Mouse (Mus musculus) c-Kit-negative CD71-positive TER-119-positive erythroid progenitor cells, embryonic 14.5 days (primary cell): ENCODE data around the gene Pik3ip1.

Experiments
- DNase-seq: peaks from one replicate; pipeline ENCODE4 v3.0.0-alpha.2; 2013; ENCODE audit warnings: low read depth, low spot score

Gene Pik3ip1

DNA sequence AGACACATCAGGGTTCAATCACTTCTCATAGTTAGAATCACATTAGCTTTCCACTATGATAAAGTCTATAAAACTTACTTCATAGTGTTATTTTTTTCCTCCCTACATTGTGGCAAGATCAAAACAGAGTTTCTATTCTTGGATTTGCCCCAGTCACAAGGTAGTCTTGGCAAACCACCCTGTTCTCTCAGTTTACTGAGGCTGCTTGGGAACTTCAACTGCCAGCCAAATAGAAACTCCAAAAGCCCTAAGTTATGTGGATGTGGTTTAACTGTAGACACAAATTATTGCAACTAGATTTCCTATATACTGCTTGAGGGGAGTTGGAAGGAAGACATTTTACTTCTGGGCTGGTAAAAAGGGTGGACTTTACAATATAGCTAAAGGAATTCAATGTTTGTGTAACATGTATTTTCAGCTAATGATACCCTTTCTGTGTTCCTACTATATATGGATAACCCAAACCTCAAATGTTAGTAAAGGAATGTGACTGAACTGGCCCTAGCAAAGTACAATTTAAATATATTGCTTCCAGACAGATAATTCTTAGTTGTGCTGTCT is at the start of gene Pik3ip1:
TSS of gene Pik3ip1 (plus strand) at position 511 of the 561 bp plus-strand sequence.
- DNase-seq, result no peak

DNA sequence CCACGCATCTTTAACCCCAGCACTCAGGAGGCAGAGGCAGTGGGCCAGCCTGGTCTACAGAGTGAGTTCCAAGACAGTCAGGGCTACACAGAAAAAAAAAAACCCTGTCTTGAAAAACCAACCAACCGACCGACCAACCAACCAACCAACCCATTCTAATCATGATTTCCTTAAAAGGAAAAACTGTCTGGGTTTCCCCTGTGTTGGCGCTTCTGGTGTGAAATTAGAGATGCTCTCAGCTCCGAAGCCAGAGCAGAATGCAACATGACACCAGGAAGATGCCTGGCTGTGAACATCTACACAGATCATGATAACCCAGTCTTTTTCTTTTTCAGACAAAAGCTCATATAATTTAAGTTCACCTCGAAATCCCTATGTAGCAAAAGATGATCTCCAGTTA is 47.3 kb upstream of the Pik3ip1 start:
- no peak for DNase-seq

DNA sequence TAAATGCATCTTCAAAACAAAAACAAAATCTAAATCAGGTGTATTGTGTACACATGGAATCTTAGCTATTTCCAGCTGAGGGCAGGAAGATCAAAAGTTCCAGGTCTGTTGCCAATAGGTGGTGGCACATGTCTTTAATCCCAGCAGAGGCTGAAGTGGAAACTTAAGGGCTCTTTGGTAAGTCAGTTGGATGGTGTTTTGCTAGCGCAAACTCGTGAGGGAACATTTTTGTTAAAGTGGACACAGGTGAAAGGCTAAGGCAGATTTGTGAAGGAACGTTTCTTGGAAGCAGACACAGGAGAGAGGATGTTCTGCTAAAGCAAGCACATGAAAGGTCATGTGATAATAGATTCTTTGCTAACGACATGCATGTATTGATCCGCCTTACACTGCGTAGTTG is 46.6 kb upstream of the Pik3ip1 start:
- no peak for DNase-seq

DNA sequence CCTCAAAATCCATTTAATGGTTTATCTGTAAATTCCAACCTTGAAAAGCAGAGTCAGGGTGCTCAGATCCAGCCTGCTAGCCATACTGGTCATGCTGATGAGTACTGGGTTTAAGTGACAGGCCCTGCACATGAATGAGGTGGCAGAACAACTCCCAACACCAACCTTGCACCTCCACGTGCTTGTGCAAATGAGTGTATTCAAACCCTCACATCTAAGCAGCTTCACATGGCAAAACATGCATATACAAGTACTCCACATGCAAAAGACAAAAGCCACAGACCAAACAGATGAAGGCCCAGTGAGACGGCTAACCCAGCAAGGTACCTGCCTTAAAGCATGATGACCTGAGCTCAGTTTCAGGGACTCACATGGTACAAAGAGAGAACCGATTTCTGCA is 44.3 kb upstream of the Pik3ip1 start:
- no peak for DNase-seq

- no peak for DNase-seq
These were observed 43.1 kb upstream of the Pik3ip1 start for GRCm38 (mm10) chr11:3287131-3287530.

GRCm38 (mm10) chr11:3287921-3288320 is 42.3 kb upstream of the Pik3ip1 start:
- no peak for DNase-seq

GRCm38 (mm10) chr11:3288521-3289301 is 41.5 kb upstream of the Pik3ip1 start, which contains the start of gene Patz1:
Gene Patz1, plus strand, starts transcription at chr11:3288874.
- no peak for DNase-seq

GRCm38 (mm10) chr11:3289302-3289802 is 40.8 kb upstream of the Pik3ip1 start:
- no peak for DNase-seq

DNA sequence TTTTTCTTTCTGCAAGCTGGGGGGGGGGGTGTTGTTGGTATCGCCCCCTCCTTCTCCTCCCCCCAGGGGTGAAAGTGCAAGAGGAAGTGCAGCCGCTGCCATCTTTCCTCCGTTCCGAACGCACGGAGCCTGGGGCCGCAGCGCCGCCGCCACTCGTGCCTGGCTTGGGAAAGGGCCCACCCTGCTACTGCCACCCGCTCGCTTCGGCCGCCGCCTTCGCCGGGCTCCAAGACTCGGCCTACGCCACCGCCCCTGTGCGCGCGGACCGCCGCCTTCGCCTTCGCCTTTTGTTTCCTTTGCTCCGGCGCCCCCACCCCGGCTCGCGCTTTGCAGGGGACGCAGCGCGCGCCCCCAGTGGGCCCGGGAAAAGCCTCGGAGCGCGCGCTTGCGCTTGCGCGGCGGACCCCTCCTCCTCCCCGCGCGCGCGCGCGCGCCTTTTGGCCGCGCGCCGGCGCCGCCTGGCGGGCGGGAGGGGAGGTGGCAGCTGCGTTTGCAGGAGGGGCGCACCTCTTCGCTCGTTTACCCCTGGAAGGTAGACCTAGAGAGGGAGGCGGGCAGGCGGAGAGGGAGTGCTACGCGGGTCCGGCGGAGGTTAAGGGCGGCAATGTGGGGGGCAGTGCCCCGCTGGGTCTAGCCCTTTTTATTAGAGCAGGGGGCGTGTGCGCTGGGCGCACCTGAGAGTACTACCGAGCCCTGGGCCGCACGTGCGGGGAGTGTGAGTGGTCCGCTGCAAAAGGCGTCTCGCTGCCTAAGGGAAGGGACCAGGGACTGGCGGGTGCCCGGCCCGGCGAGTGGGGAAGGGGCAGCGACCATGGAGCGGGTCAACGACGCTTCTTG is 40.2 kb upstream of the Pik3ip1 start:
- peak; percentile 36 for DNase-seq

DNA sequence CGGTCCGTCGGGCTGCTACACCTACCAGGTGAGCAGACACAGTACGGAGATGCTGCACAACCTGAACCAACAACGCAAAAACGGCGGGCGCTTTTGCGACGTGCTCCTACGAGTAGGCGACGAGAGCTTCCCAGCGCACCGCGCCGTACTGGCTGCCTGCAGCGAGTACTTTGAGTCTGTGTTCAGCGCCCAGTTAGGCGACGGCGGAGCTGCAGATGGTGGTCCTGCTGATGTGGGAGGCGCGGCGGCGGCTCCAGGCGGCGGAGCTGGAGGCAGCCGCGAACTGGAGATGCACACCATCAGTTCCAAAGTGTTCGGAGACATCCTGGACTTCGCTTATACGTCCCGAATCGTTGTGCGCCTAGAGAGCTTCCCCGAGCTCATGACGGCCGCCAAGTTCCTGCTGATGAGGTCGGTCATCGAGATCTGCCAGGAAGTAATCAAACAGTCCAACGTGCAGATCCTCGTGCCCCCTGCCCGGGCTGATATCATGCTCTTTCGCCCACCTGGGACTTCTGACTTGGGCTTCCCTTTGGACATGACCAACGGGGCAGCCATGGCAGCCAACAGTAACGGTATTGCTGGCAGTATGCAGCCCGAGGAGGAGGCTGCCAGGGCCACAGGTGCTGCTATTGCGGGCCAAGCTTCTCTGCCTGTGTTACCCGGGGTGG is 39.4 kb upstream of the Pik3ip1 start:
- peak; percentile 38 for DNase-seq

DNA sequence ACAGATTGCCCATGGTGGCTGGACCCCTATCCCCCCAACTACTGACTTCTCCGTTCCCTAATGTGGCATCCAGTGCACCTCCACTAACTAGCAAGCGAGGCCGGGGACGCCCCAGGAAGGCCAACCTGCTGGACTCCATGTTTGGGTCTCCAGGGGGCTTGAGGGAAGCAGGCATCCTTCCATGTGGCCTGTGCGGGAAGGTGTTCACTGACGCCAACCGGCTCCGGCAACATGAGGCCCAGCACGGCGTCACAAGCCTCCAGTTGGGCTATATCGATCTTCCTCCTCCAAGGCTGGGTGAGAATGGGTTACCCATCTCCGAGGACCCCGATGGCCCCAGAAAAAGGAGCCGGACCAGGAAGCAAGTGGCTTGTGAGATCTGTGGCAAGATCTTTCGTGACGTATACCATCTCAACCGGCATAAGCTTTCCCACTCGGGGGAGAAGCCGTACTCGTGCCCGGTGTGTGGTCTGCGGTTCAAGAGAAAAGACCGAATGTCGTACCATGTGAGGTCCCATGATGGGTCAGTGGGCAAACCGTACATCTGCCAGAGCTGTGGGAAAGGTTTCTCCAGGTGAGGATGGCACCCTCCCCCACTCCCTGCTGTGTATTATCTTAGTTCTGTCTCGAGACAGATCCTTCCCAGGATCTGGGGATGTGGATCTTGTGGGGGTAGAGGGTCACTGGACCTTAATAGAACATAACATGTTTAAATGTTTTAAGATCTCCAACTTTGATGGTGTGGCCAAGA is 38.7 kb upstream of the Pik3ip1 start:
- DNase-seq, result peak; percentile 16

GRCm38 (mm10) chr11:3292062-3292421 is 38.2 kb upstream of the Pik3ip1 start:
- DNase-seq, result peak; percentile 26

- DNase-seq, result peak; percentile 9
These were observed 37.4 kb upstream of the Pik3ip1 start for GRCm38 (mm10) chr11:3292711-3293249.

DNA sequence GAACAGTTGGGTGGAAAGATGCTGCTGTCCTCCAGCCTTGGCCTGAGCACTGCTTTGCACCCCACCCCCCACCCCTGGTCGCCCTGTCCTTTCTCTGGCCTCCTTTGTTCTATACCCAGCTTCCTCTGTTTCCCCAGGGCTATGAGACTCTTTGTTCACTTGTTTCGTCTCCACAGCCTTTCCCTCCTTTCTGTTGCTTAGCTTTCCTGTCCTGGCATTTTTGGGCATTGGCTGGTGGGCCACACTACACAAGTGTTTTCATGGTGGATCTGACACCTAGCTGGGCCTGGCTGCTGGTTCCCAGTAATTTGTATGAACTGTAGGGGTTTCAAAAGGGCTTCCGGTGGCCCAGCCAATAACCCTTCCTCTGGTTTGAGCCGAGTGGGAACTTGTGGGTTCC is 36.8 kb upstream of the Pik3ip1 start:
- DNase-seq, result no peak

GRCm38 (mm10) chr11:3294641-3295040 is 35.6 kb upstream of the Pik3ip1 start:
- no peak for DNase-seq

- DNase-seq, result no peak
These were observed 34.1 kb upstream of the Pik3ip1 start for GRCm38 (mm10) chr11:3296056-3296455.

DNA sequence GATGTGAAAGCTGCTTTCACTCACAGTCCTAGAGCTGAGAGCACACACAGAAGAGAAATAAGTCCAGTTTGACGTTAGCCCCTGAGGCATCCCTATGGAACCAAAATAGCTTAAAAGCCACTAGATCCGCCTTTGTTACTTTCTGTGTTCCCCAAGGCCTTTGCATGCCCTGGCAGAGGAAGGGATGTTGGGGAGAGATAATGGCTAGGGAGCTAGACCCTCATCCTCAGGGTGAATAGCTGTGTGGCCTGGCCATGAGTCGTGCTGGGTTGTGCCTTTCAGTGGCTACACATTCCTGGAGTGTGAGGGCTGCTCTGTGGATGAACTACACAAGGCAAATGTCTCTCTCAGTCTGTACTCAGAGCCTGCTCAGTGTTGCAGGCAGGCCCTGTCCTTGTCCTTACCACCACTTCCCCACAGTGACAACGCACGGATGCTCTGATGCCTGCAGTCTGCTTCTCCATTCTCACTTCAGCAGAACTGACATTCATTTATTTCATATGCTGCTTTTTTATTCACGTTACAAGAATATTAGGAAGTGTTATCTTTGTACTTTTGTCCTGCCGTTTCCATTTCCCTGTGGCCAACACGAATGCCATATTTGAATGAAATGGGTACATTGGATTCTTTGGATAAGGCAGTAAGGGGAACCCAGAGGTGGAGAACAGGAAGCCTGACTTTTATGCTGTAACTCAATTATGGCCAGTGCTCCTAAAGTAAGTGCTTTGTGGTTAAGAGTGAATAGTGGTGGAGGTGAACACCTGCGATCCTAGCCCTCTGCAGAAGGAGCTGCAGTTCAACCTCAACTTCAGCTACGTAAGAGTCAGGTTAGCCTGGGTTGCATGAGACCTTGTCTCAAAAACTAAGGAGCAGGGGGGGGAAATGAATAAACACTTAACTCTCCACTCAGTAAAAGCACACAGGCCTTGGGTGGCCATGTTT is 32.1 kb upstream of the Pik3ip1 start:
- no peak for DNase-seq

DNA sequence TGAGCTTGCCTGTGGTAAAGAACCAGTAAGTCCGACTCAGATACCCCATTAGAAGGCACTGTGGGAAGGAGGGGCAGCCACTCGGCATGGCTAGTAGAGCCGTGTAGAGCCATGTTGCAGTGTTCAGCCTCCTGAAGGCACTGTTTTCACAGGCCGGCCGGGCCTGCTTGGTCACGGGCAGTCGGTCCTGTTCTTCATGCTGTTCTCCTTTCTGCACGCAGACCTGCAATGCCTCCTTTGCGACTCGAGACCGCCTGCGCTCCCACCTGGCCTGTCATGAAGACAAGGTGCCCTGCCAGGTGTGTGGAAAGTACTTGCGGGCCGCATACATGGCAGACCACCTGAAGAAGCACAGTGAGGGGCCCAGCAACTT is 31.4 kb upstream of the Pik3ip1 start:
- no peak for DNase-seq

- DNase-seq, result no peak
These were observed 29.1 kb upstream of the Pik3ip1 start for GRCm38 (mm10) chr11:3301075-3301474.

DNA sequence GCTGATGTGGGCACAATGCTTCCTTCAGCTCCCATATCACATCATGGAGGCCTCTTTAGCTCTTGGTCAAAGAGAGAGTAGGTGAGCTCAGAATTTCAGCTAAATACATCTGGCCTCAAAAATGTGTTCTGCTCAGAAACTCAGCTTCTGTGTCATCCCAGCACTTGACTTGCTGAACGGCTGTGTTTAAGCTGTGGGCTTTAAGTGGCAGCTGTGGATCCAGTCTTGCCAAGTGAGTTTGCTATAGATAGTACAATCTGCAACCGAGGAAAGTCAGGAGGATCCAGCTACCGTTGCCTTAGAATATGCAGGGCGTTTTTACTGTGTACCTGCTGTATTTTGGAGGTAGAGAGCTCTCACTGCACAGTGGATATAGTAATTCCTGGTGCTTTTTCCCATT is 27.8 kb upstream of the Pik3ip1 start:
- no peak for DNase-seq
